Mouse (Mus musculus) kidney, embryonic 14.5 days (tissue): ENCODE data around the gene Xrn2. TPM values are rescaled to one million over a fixed set of nuclear protein-coding genes. Genes with fewer than 3 reads are reported as not detected.
A peak's percentile ranks its signal among the peaks of the same experiment; 100 is the strongest.

Source experiments
- ATAC-seq: fragments of 200-750 bp; cut with Nextera tagmentation; 2 replicates; pipeline ENCODE4 v1.8.0; 2017; ENCODE audit warnings: moderate number of reproducible peaks, mild to moderate bottlenecking, moderate TSS enrichment, moderate library complexity; ENCODE audit not compliant: low FRiP score, low TSS enrichment
- H3K27ac ChIP-seq: fragments of 300-500 bp; sonication (generic); 2 replicates; pipeline ENCODE4 v1.5.1; 2014; ENCODE audit warnings: low read depth, mild to moderate bottlenecking, low read length, moderate library complexity, mixed read lengths
- H3K27me3 ChIP-seq: fragments of 300-500 bp; sonication (generic); 2 replicates; pipeline ENCODE4 v1.6.1; 2014; ENCODE audit warnings: mild to moderate bottlenecking, low read length; ENCODE audit not compliant: control insufficient read depth, insufficient read depth
- H3K36me3 ChIP-seq: fragments of 300-500 bp; sonication (generic); 2 replicates; pipeline ENCODE4 v1.6.1; 2014; ENCODE audit warnings: low read length, mixed read lengths; ENCODE audit not compliant: control insufficient read depth, insufficient read depth
- H3K4me1 ChIP-seq: fragments of 300-500 bp; sonication (generic); 2 replicates; pipeline ENCODE4 v1.6.1; 2014; ENCODE audit warnings: low read length, mixed read lengths; ENCODE audit not compliant: control insufficient read depth, insufficient read depth
- H3K4me2 ChIP-seq: fragments of 300-500 bp; sonication (generic); replicated peaks from 2 replicates; pipeline ENCODE4 v1.6.1; 2014; ENCODE audit warnings: low read depth, mild to moderate bottlenecking, low read length
- H3K4me3 ChIP-seq: fragments of 300-500 bp; sonication (generic); 2 replicates; pipeline ENCODE4 v1.5.1; 2014; ENCODE audit warnings: mild to moderate bottlenecking, low read length
- H3K9ac ChIP-seq: fragments of 300-500 bp; sonication (generic); 2 replicates; pipeline ENCODE4 v1.6.1; 2014; ENCODE audit warnings: low read depth, mild to moderate bottlenecking, low read length, moderate library complexity
- H3K9me3 ChIP-seq: fragments of 300-500 bp; sonication (generic); 2 replicates; pipeline ENCODE4 v1.6.1; 2016; ENCODE audit warnings: low read length; ENCODE audit not compliant: control insufficient read depth
- WGBS: fragments of 180-500 bp; shearing (Covaris S2); extraction: QIAGEN DNeasy Blood & Tissue Kit; methylation state at CpG from one replicate; pipeline ENCODE4 v1.1.7; 2014; 5-methylcytosine and 5-hydroxymethylcytosine counted together
- polyA plus RNA-seq: library from polyadenylated mRNA; unstranded; fragments of >200 nt; fragmentation: Nextera tagmentation; extraction: Ambion mirVana; gene quantifications from 2 replicates; pipeline ENCODE4 v1.2.1, GENCODE M21; 2014

The Xrn2 gene
- polyA plus RNA-seq, 1 experiment from 2014 or later, result 105 TPM

- H3K9me3 ChIP-seq, result no peaks in the 10 kb centered on the region
- ATAC-seq, result no peak
- H3K9ac ChIP-seq, result no peak overlapping the region
- H3K27me3 ChIP-seq, result peaks cover 4% of the 10 kb centered on the region
- H3K4me1 ChIP-seq, result no peaks in the 10 kb centered on the region
- no peak overlapping the region for H3K27ac ChIP-seq
- 93% methylated on average over 4 of the region's 4 CpGs for WGBS
- no peak overlapping the region for H3K4me3 ChIP-seq
- peaks cover 30% of the 10 kb centered on the region for H3K36me3 ChIP-seq
- no peak overlapping the region for H3K4me2 ChIP-seq
These were observed 61.6 kb downstream of the Xrn2 start for GRCm38 (mm10) chr2:147074399-147074798.

GRCm38 (mm10) chr2:147082391-147082790 lies 69.6 kb downstream of the Xrn2 start:
- ATAC-seq, result no peak
- Histone ChIP-seq H3K27me3 (peaks cover 67% of the 10 kb centered on the region), H3K4me2 (no peak overlapping the region), H3K9me3 (no peaks in the 10 kb centered on the region), H3K4me1 (0 out of 2 replicates have a peak, but pooled peaks cover 7% of the 10 kb centered on the region), H3K4me3 (no peak overlapping the region), H3K27ac (no peak overlapping the region), H3K36me3 (no peaks in the 10 kb centered on the region; the same call in 1 of the 2 replicates), H3K9ac (no peak overlapping the region)
- 62% methylated on average over 4 of the region's 4 CpGs for WGBS

GRCm38 (mm10) chr2:147083471-147084365 lies 70.9 kb downstream of the Xrn2 start:
- Histone ChIP-seq H3K9ac (no peak overlapping the region), H3K4me3 (peak overlapping the region; percentile 30; the same call in 1 of the 2 replicates), H3K4me2 (no peak overlapping the region; the same call in 1 of the 2 replicates), H3K9me3 (no peaks in the 10 kb centered on the region), H3K27me3 (peaks cover 77% of the 10 kb centered on the region), H3K36me3 (no peaks in the 10 kb centered on the region), H3K27ac (no peak overlapping the region), H3K4me1 (0 out of 2 replicates have a peak, but pooled peaks cover 7% of the 10 kb centered on the region)
- WGBS, result under 1% methylated on average over 72 of the region's 72 CpGs
- ATAC-seq, result peak; percentile 45

GRCm38 (mm10) chr2:147084366-147085071 lies 71.7 kb downstream of the Xrn2 start:
- Histone ChIP-seq H3K4me3 (peak overlapping the region; percentile 30), H3K27me3 (peaks cover 72% of the 10 kb centered on the region), H3K4me2 (peak overlapping the region; percentile 49), H3K36me3 (no peaks in the 10 kb centered on the region), H3K27ac (no peak overlapping the region), H3K4me1 (0 out of 2 replicates have a peak, but pooled peaks cover 7% of the 10 kb centered on the region), H3K9me3 (no peaks in the 10 kb centered on the region), H3K9ac (no peak overlapping the region)
- ATAC-seq, result peak; percentile 30; the same call in 1 of the 2 replicates
- 1% methylated on average over 102 of the region's 106 CpGs for WGBS

GRCm38 (mm10) chr2:147085072-147085870 lies 72.5 kb downstream of the Xrn2 start, which contains the start of gene Nkx2-4:
Gene Nkx2-4 (minus strand): TSS chr2:147085445.
- H3K27me3 ChIP-seq, result peaks cover 75% of the 10 kb centered on the region
- 0 out of 2 replicates have a peak, but pooled peaks have one; percentile 32 for ATAC-seq
- no peaks in the 10 kb centered on the region for H3K9me3 ChIP-seq
- H3K9ac ChIP-seq, result no peak within 1 kb of the TSS
- H3K4me3 ChIP-seq, result peak within 1 kb of the TSS; percentile 30
- under 1% methylated on average over 54 of the region's 82 CpGs for WGBS
- peak within 1 kb of the TSS; percentile 49 for H3K4me2 ChIP-seq
- H3K27ac ChIP-seq, result no peak within 1 kb of the TSS
- no peaks in the 10 kb centered on the region for H3K36me3 ChIP-seq
- H3K4me1 ChIP-seq, result 0 out of 2 replicates have a peak, but pooled peaks cover 7% of the 10 kb centered on the region

GRCm38 (mm10) chr2:147085937-147086336 lies 73.1 kb downstream of the Xrn2 start:
- H3K4me2 ChIP-seq, result no peak overlapping the region
- no peaks in the 10 kb centered on the region for H3K36me3 ChIP-seq
- no peak overlapping the region for H3K9ac ChIP-seq
- ATAC-seq, result no peak
- WGBS, result 4% methylated on average over 6 of the region's 6 CpGs
- no peaks in the 10 kb centered on the region for H3K9me3 ChIP-seq
- no peak overlapping the region for H3K27ac ChIP-seq
- peaks cover 73% of the 10 kb centered on the region for H3K27me3 ChIP-seq
- H3K4me1 ChIP-seq, result 0 out of 2 replicates have a peak, but pooled peaks cover 7% of the 10 kb centered on the region
- no peak overlapping the region for H3K4me3 ChIP-seq

GRCm38 (mm10) chr2:147086441-147086840 lies 73.6 kb downstream of the Xrn2 start:
- Histone ChIP-seq H3K4me2 (no peak overlapping the region), H3K9me3 (no peaks in the 10 kb centered on the region), H3K4me1 (0 out of 2 replicates have a peak, but pooled peaks cover 7% of the 10 kb centered on the region), H3K27ac (no peak overlapping the region), H3K9ac (no peak overlapping the region), H3K27me3 (peaks cover 68% of the 10 kb centered on the region), H3K4me3 (no peak overlapping the region), H3K36me3 (no peaks in the 10 kb centered on the region)
- 13% methylated on average over 5 of the region's 5 CpGs for WGBS
- no peak for ATAC-seq

GRCm38 (mm10) chr2:147119736-147120135 lies 106.9 kb downstream of the Xrn2 start:
- H3K4me1 ChIP-seq, result no peaks in the 10 kb centered on the region
- no peak overlapping the region for H3K27ac ChIP-seq
- H3K9ac ChIP-seq, result no peak overlapping the region
- H3K27me3 ChIP-seq, result no peaks in the 10 kb centered on the region
- ATAC-seq, result no peak
- H3K4me3 ChIP-seq, result no peak overlapping the region
- no peaks in the 10 kb centered on the region for H3K36me3 ChIP-seq
- no peaks in the 10 kb centered on the region for H3K9me3 ChIP-seq
- no peak overlapping the region for H3K4me2 ChIP-seq
- 91% methylated on average over 1 of the region's 1 CpGs for WGBS
